ENCODE assay signal across 14 mouse cellular contexts in the genomic region with DNA sequence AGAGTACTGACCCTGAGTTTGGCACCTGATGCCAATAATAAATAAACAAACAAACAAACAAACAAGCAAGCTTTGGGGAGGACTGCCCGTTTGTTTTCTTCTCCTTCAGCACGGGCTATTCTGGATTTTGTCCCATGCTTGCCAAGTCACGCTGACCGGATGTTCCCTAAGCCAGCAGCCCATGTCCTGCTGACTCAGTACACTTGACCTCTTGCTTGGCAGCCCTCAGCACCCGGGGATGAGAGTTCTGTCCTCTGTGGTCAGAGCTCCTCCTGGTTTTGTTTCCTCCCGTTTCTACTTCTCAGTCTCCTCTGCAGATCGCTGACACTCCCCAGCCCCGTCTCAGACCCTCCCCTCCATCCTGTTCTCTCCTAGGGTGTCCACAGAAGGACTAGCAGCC. TPM values are rescaled to one million over a fixed set of nuclear protein-coding genes. Genes with fewer than 3 reads are reported as not detected.
A peak's percentile ranks its signal among the peaks of the same experiment; 100 is the strongest.
DNase-seq lines count a peak whose midpoint lies in the region; ATAC-seq and TF ChIP-seq lines count a peak whose summit lies in the region.
"Had no signal": no experiment of that assay in that cellular context is flagged by ENCODE, and none has a peak within 500 bp of the region (broad histone marks: within the 10 kb centered on the region; RNA-seq: fewer than 3 reads in every experiment).

No protein-coding gene starts in this region.

- no peak overlapping the region for H3K9ac ChIP-seq in kidney, embryonic 14.5 days (ENCODE audit: low read depth, low read length)
- H3K9ac ChIP-seq: liver, postnatal 0 days; neural tube, embryonic 15.5 days had no signal

- H3K4me2 ChIP-seq in kidney, embryonic 14.5 days (replicated peaks; ENCODE audit: low read depth, low read length) = no peak overlapping the region
- H3K4me2 ChIP-seq: neural tube, embryonic 15.5 days had no signal

- DNase-seq in adrenal gland, adult (ENCODE audit: inconsistent age in 2 of 2, low spot score in 1 of 2) = peak; percentile 86 to 89
- DNase-seq in adrenal gland, postnatal 4 days (ENCODE audit: low spot score in 2 of 2) = no peak
- DNase-seq in kidney, adult 2 months = peak; percentile 93
- peak; percentile 83 to 93 for DNase-seq in kidney, postnatal 25 days
- DNase-seq in yolk sac, embryonic 10.5 days (ENCODE audit: low spot score) = no peak
- DNase-seq in urinary bladder, postnatal 14 days (ENCODE audit: low spot score) = no peak
- DNase-seq: embryo, embryonic 11 days; liver, postnatal 0 days; thymus, postnatal 4 days had no signal

- H3K4me3 ChIP-seq in kidney, adult 2 months (ENCODE audit: insufficient read depth, low read depth, low read length) = no peak overlapping the region
- H3K4me3 ChIP-seq in kidney, embryonic 14.5 days (ENCODE audit: low read length) = no peak overlapping the region
- H3K4me3 ChIP-seq in bone marrow macrophage, adult 2 months (ENCODE audit: insufficient read depth, low read length) = no peak overlapping the region
- H3K4me3 ChIP-seq: midbrain, embryonic 10.5 days; neural tube, embryonic 15.5 days had no signal

- peak overlapping the region; percentile 49; the same call in 1 of the 2 replicates for H3K27ac ChIP-seq in kidney, adult 2 months (ENCODE audit: insufficient read depth, low read depth, low read length)
- no peak overlapping the region for H3K27ac ChIP-seq in kidney, embryonic 14.5 days (ENCODE audit: low read depth, low read length)
- peak overlapping the region; percentile 69 for H3K27ac ChIP-seq in bone marrow macrophage, adult 2 months (ENCODE audit: insufficient read depth, low read depth, low read length)
- H3K27ac ChIP-seq: midbrain, embryonic 10.5 days; neural tube, embryonic 15.5 days had no signal

- H3K9me3 ChIP-seq in kidney, embryonic 14.5 days (ENCODE audit: control insufficient read depth, low read length) = no peaks in the 10 kb centered on the region
- H3K9me3 ChIP-seq: midbrain, embryonic 10.5 days; neural tube, embryonic 15.5 days had no signal

- no peaks in the 10 kb centered on the region for H3K36me3 ChIP-seq in kidney, adult 2 months (ENCODE audit: control insufficient read depth, insufficient read depth, low read length)
- no peaks in the 10 kb centered on the region for H3K36me3 ChIP-seq in kidney, embryonic 14.5 days (ENCODE audit: control insufficient read depth, insufficient read depth, low read length)
- H3K36me3 ChIP-seq: midbrain, embryonic 10.5 days; neural tube, embryonic 15.5 days had no signal

- no peaks in the 10 kb centered on the region for H3K4me1 ChIP-seq in kidney, adult 2 months (ENCODE audit: control insufficient read depth, insufficient read depth, low read length)
- H3K4me1 ChIP-seq in kidney, embryonic 14.5 days (ENCODE audit: control insufficient read depth, insufficient read depth, low read length) = peaks cover 6% of the 10 kb centered on the region; the same call in 1 of the 2 replicates
- peaks cover 8% of the 10 kb centered on the region for H3K4me1 ChIP-seq in bone marrow macrophage, adult 2 months (ENCODE audit: control insufficient read depth, insufficient read depth, low read length)

- TF ChIP-seq POLR2A in kidney, adult 2 months (IDR thresholded peaks at IDR 0.05; ENCODE audit: low read depth, low read length) = no peak
- TF ChIP-seq POLR2A in bone marrow macrophage, adult 2 months (IDR thresholded peaks at IDR 0.05; ENCODE audit: borderline replicate concordance, low read depth, low read length) = no peak

- no peak for ATAC-seq in kidney, embryonic 14.5 days (ENCODE audit: low FRiP score, low TSS enrichment)
- ATAC-seq: intestine, postnatal 0 days; liver, postnatal 0 days had no signal

- no peak for TF ChIP-seq CTCF in kidney, adult 2 months (conservative IDR thresholded peaks at IDR 0.05; ENCODE audit: insufficient read depth, insufficient read length, low read depth, low read length)
- TF ChIP-seq CTCF in bone marrow macrophage, adult 2 months (IDR thresholded peaks at IDR 0.05; ENCODE audit: low read depth, low read length) = no peak

- 32% methylated on average over 8 of the region's 8 CpGs for WGBS in kidney, adult 2 months
- 80% methylated on average over 8 of the region's 8 CpGs for WGBS in kidney, embryonic 14.5 days

- H3K27me3 ChIP-seq in kidney, adult 2 months (replicated peaks; ENCODE audit: control insufficient read depth, insufficient read depth, low read length) = no peaks in the 10 kb centered on the region
- H3K27me3 ChIP-seq in kidney, embryonic 14.5 days (ENCODE audit: control insufficient read depth, insufficient read depth, low read length) = no peaks in the 10 kb centered on the region

RNA-seq across cellular contexts. Expression of a gene that starts 24.2 kb away (rescaled TPM):
- total RNA-seq in adrenal gland, postnatal 4 days (2021) = 100 to 1,000 TPM; 279 to 303 TPM
- polyA plus RNA-seq in kidney, adult 2 months (2012; rRNA removed) = 30.7 and 33.7 TPM in 2 replicates
- 35.0 and 69.0 TPM in 2 replicates for polyA plus RNA-seq in kidney, embryonic 14.5 days (2014; fragmentation: Nextera tagmentation; extraction: Ambion mirVana)
- polyA plus RNA-seq in bone marrow macrophage, adult 2 months (2012; ENCODE audit: insufficient read depth, insufficient read length, missing spikeins) = 14.1 and 18.3 TPM in 2 replicates

RNA-seq across cellular contexts. Expression of a gene that starts 41.6 kb away (rescaled TPM):
- 10 to 100 TPM; 10.1 to 15.9 TPM for total RNA-seq in adrenal gland, postnatal 4 days (2021)
- 564 and 569 TPM in 2 replicates for polyA plus RNA-seq in kidney, adult 2 months (2012; rRNA removed)
- polyA plus RNA-seq in kidney, embryonic 14.5 days (2014; fragmentation: Nextera tagmentation; extraction: Ambion mirVana) = 5.9 and 10.2 TPM in 2 replicates
- polyA plus RNA-seq in bone marrow macrophage, adult 2 months (2012; ENCODE audit: insufficient read depth, insufficient read length, missing spikeins) = 0.21 TPM in 1 of 2 replicates, not detected in the other

Comparison
In these comparisons a context has a peak if more than half of its experiments do, and no peak if none do; other contexts are left out.
1. DNase-seq: peak in adrenal gland, adult (2 of 2), kidney, adult 2 months (single experiment) and kidney, postnatal 25 days (2 of 2); none in adrenal gland, postnatal 4 days (0 of 2), yolk sac, embryonic 10.5 days (single experiment) and urinary bladder, postnatal 14 days (single experiment).
2. RNA of a gene that starts 41.6 kb away (polyA plus RNA-seq): 564 to 569 TPM in kidney, adult 2 months; 5.9 to 10.2 TPM in kidney, embryonic 14.5 days and 0.21 TPM in bone marrow macrophage, adult 2 months; every median in the first group is over 10 times any median in the second.